Mouse (Mus musculus): ENCODE measurements around the gene Npy4r. TPM values are rescaled to one million over a fixed set of nuclear protein-coding genes. Genes with fewer than 3 reads are reported as not detected.

Npy4r gene
- total RNA-seq, 2 experiments from 2014 or later: not detected

- no peak for DNase-seq
Observed at GRCm38 (mm10) chr14:34119046-34119723, 33.1 kb downstream of the Npy4r start.

DNA sequence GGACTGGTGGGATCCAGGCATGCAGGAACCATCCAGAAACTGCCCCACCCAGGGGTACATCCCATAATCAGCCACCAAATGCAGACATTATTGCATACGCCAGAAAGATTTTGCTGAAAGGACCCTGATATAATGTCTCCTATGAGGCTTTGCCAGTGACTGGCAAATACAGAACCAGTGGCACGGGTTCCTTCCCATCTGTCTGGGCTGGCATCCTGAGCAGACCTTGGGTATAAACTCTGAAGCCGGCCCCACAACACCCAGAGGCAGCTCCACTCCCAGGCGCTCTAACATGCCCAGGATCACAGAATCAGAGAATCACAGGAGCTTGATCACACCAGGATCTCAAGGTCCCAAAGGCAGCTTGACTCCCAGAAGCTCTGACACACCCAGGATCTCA is 38.0 kb downstream of the Npy4r start:
- no peak for DNase-seq

- DNase-seq: no peak
Observed at GRCm38 (mm10) chr14:34107594-34107993, 44.7 kb downstream of the Npy4r start.

DNA sequence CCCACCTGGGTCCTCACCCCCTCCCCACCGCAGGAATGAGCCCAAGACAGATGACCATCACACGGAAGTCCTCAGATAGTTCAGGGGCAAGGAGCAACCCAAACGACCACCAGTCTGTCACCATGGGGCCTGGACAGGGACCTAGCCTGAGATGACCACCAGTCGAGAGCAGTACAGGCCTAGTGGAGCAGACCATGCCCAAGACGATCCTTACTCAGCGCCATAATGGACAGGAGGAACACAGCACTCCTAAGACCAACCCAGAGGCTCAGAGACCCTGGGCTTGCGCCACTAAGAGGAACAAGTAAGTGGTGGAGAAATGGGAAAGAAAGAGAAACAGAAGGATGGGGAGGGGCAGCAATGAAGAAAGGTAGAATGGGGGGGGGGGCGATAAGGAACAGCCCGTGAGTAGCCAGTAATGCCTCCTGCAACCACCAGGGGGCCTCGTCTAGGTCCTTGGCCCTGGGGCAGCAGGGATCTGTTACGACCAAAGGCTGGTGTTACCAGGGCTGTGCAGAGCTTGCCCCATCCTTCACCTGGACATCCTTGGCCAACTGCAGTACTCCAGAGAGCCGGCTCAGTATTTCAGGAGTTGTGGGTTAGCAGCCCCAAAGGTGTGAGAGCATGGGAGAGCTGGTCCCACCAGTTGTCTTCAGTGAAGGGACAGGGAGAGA is 45.8 kb downstream of the Npy4r start:
- DNase-seq: no peak

DNA sequence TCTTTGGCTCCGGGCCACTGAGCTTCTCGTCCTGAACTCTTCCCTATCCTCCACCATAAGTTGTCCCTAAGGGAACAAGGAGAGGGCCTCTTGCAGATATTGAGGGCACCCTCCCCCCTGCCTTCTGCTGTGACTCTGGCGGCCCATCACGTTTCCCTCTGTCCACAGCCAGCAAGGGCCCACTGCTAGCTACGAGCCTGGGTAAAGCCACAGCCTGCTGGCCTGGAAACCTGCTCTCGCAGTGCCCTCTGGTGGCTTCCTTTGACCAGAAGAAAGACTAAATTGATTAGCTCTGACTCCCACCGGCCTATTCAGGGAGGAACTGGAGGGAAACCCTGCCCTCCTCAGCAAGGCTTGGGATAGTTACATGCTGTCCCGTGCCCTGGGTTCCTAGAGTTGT is 47.4 kb downstream of the Npy4r start:
- DNase-seq: peak; percentile 38

DNA sequence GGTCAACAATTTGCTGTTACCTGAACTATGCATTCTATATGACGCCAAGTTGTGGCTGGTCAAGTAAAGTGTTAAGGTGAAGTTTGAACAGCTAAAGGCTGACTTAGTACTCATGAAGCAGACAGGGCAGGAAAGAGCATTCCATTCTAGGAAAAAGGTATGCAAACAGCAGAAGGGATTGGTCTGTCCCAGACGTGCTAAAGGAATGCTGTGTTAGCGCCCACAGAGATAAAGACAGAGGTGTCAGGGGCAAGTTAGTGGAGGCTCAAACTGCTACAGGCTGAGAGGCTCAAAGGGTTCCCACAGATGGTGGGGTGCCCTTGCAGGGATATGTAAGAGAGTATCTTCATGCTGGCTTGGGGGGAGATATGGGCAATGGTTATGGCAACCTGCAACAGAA is 48.4 kb downstream of the Npy4r start:
- no peak for DNase-seq

DNA sequence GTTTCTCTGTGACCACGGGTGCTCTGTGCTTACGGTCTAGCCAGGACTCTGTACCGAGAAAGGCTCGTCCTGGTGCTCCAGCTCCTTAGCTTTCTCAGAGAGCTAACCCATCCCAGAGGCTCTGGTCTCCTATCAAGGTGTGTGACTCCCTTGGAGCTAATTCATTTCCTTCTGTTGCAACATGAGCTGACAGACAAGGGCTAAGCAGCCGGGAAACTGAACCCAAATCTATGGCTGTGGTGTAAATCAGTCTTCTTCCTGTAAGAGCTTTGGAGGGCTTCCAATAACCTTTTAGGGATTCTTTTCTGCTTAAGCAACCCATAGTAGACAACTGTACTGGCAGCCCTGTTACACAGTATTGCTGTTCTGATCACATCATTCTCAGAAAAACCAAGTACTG is 49.7 kb downstream of the Npy4r start, which contains the start of gene A630023A22Rik:
A630023A22Rik (minus strand) TSS at position 154 of the 400 bp plus-strand sequence.
- no peak for DNase-seq

DNA sequence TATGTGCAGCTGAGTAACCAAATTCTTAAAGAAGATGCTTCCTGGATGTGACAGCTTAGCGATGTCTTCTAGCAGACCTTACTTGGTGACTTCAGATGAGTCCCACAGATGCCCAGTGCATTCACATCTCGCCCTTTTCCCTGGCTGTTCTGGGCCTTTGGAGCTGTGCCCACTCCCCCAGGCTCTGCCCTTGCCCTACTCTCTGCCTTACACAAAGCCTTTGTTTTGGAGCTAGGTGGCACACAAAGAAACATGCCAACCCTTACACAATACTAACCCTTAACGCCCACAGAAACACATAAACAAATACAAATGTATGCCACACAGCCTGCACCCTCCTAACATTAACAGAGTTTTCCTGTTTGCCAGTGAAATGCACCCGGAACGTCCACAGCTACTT is 56.1 kb downstream of the Npy4r start:
- no peak for DNase-seq

Other genes with a start within 250 kb of the Npy4r start
- gene Gdf10, start 228.9 kb downstream of the Npy4r start, total RNA-seq (2021): 1 to 10 TPM; 5.4 to 5.7 TPM
- not detected for gene Gdf2, start 211.4 kb downstream of the Npy4r start, total RNA-seq (2021)
- gene Rbp3, start 198.5 kb downstream of the Npy4r start, total RNA-seq (2021): under 1 TPM in 1 of 2 experiments, not detected in 1; 0.08 TPM
- gene Zfp488, start 173.7 kb downstream of the Npy4r start, total RNA-seq (2021): 1 to 10 TPM; 5.4 to 5.7 TPM
- not detected for gene Gm30083, start 137.3 kb downstream of the Npy4r start, total RNA-seq (2021)
- gene Gm5460, start 135.7 kb downstream of the Npy4r start, total RNA-seq (2021): not detected
- gene Antxrl, start 99.8 kb downstream of the Npy4r start, total RNA-seq (2021): not detected
- under 1 TPM in 1 of 2 experiments, not detected in 1; 0.20 TPM for gene Anxa8, start 66.5 kb downstream of the Npy4r start, total RNA-seq (2021)
- not detected for gene A630023A22Rik, start 49.7 kb downstream of the Npy4r start, total RNA-seq (2021)
- 1 to 10 TPM; 1.4 to 2.9 TPM for gene Gprin2, start 49.2 kb upstream of the Npy4r start, total RNA-seq (2021)
- gene Syt15, start 67.1 kb upstream of the Npy4r start, total RNA-seq (2021): under 1 TPM; 0.40 to 0.45 TPM
- 10 to 100 TPM; 12.5 to 13.5 TPM for gene Shld2, start 158.0 kb upstream of the Npy4r start, total RNA-seq (2021)
- gene Glud1, start 158.2 kb upstream of the Npy4r start, total RNA-seq (2021): 100 to 1,000 TPM; 309 to 341 TPM
- gene Fam25c, start 202.9 kb upstream of the Npy4r start, total RNA-seq (2021): not detected
- gene Sncg, start 222.3 kb upstream of the Npy4r start, total RNA-seq (2021): 1 to 10 TPM; 5.9 to 6.5 TPM
- gene Mmrn2, start 223.0 kb upstream of the Npy4r start, total RNA-seq (2021): 1 to 10 TPM; 3.1 to 4.2 TPM

Data from layer of hippocampus, postnatal 36 days (tissue).